Mouse (Mus musculus) kidney, embryonic 16.5 days (tissue): ENCODE measurements around the gene Amz1. TPM values are rescaled to one million over a fixed set of nuclear protein-coding genes. Genes with fewer than 3 reads are reported as not detected.

Experiments
- ATAC-seq: fragments of 200-750 bp; cut with Nextera tagmentation; 2 replicates; pipeline ENCODE4 v1.8.0; 2017; ENCODE audit warnings: moderate TSS enrichment; ENCODE audit not compliant: low FRiP score, low TSS enrichment
- H3K27ac ChIP-seq: fragments of 300-500 bp; sonication (generic); 2 replicates; pipeline ENCODE4 v1.5.1; 2014; ENCODE audit warnings: low read length
- H3K27me3 ChIP-seq: fragments of 300-500 bp; sonication (generic); 2 replicates; pipeline ENCODE4 v1.6.1; 2014; ENCODE audit warnings: low read length, control low read depth, mixed read lengths; ENCODE audit not compliant: insufficient read depth
- H3K36me3 ChIP-seq: fragments of 300-500 bp; sonication (generic); 2 replicates; pipeline ENCODE4 v1.6.1; 2014; ENCODE audit warnings: low read length, control low read depth, mixed read lengths; ENCODE audit not compliant: insufficient read depth
- H3K4me1 ChIP-seq: fragments of 300-500 bp; sonication (generic); 2 replicates; pipeline ENCODE4 v1.6.1; 2014; ENCODE audit warnings: low read length, control low read depth, mixed read lengths; ENCODE audit not compliant: insufficient read depth
- H3K4me2 ChIP-seq: fragments of 300-500 bp; sonication (generic); replicated peaks from 2 replicates; pipeline ENCODE4 v1.6.1; 2014; ENCODE audit warnings: low read depth, low read length
- H3K4me3 ChIP-seq: fragments of 300-500 bp; sonication (generic); 2 replicates; pipeline ENCODE4 v1.5.1; 2014; ENCODE audit warnings: mild to moderate bottlenecking, low read length
- H3K9ac ChIP-seq: fragments of 300-500 bp; sonication (generic); replicated peaks from 2 replicates; pipeline ENCODE4 v1.6.1; 2014; ENCODE audit warnings: low read length
- H3K9me3 ChIP-seq: fragments of 300-500 bp; sonication (generic); 2 replicates; pipeline ENCODE4 v1.6.1; 2016; ENCODE audit warnings: low read length, control low read depth
- WGBS: fragments of 180-500 bp; shearing (Covaris S2); extraction: QIAGEN DNeasy Blood & Tissue Kit; methylation state at CpG from one replicate; pipeline ENCODE4 v1.1.7; 2014; 5-methylcytosine and 5-hydroxymethylcytosine counted together
- polyA plus RNA-seq: library from polyadenylated mRNA; unstranded; fragments of >200 nt; fragmentation: Nextera tagmentation; extraction: Ambion mirVana; gene quantifications from 2 replicates; pipeline ENCODE4 v1.2.1, GENCODE M21; 2015

Gene Amz1
- polyA plus RNA-seq, 1 experiment from 2014 or later, result 1.6 TPM

DNA sequence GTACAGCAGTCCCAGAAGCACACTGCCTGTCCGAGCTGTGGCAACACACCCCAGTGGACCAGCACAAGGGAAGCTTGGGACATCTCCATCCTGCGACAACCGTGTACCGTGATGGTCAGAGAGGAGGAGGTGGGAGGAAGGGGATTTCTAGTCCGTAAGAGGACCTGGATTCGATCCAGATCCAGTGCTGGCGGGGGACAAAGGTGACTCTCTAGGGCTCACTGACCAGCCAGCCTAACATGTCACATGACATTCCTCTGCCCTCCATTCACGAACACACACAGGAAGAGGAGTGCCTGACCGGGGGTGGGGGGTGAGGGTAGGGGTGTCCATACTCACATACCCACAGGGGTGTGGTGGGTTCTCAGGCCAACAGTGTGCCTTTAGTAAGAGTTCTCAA is 24.2 kb upstream of the Amz1 start:
- Histone ChIP-seq H3K27ac (no peak overlapping the region), H3K9me3 (no peaks in the 10 kb centered on the region), H3K4me1 (peaks cover 25% of the 10 kb centered on the region), H3K4me2 (no peak overlapping the region), H3K27me3 (no peaks in the 10 kb centered on the region), H3K9ac (no peak overlapping the region), H3K36me3 (peaks cover 16% of the 10 kb centered on the region), H3K4me3 (no peak overlapping the region)
- WGBS, result 73% methylated on average over 9 of the region's 9 CpGs
- no peak for ATAC-seq

DNA sequence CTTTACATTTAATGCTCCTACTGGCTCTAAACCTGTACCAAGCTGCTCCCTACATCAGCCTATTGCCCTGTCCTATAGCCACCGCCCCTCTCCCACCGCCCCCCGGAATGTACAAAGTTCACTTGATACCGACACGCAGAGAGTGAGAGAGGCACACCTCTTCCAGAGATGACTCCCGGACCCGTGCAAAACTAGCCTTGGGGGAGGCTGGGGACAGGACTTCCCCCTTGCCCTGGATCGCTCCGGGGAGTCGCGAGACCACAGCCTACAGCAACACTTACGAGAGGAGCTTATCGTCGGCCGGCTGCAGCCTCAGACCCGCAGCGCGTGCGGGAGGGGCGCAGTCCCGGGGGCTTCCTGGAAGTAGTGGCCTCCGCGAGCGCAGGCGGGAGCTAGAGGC is 22.3 kb upstream of the Amz1 start:
- peaks cover 32% of the 10 kb centered on the region for H3K4me1 ChIP-seq
- peak overlapping the region; percentile 90 for H3K9ac ChIP-seq
- peak overlapping the region; percentile 73 for H3K4me2 ChIP-seq
- ATAC-seq, result peak; percentile 25
- no peaks in the 10 kb centered on the region for H3K9me3 ChIP-seq
- peak overlapping the region; percentile 87 for H3K27ac ChIP-seq
- H3K36me3 ChIP-seq, result peaks cover 7% of the 10 kb centered on the region
- peak overlapping the region; percentile 77 for H3K4me3 ChIP-seq
- H3K27me3 ChIP-seq, result no peaks in the 10 kb centered on the region
- 0% methylated on average over 25 of the region's 25 CpGs for WGBS

DNA sequence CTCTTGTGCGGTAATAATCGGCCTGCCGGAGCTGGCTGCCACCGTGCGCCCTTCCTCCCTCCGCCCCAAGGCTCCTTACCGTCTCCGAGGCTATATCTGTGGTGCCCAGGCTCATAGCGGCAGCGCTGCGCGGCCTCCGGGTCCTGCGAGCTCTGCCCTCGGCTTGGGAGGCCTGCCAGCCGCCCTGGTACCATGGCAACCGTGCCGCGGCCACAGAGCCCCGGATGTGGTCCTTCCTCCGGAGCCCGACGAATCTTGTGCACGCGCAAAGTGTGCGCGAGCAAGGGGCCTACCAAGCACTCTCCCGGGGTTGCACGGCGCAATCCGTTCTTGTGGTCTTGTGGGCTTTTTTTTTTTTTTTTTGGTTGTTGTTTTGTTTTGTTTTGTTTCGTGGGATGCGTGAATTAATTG is 21.8 kb upstream of the Amz1 start, which contains the start of gene Iqce:
TSS of gene Iqce (minus strand) at position 276 of the 411 bp plus-strand sequence.
- Histone ChIP-seq H3K9ac (peak within 1 kb of the TSS; percentile 90), H3K4me3 (peak within 1 kb of the TSS; percentile 77), H3K4me1 (peaks cover 32% of the 10 kb centered on the region), H3K27ac (peak within 1 kb of the TSS; percentile 87), H3K36me3 (peaks cover 4% of the 10 kb centered on the region), H3K9me3 (no peaks in the 10 kb centered on the region), H3K4me2 (peak within 1 kb of the TSS; percentile 73), H3K27me3 (no peaks in the 10 kb centered on the region)
- peak; percentile 71 for ATAC-seq
- WGBS, result under 1% methylated on average over 33 of the region's 33 CpGs

DNA sequence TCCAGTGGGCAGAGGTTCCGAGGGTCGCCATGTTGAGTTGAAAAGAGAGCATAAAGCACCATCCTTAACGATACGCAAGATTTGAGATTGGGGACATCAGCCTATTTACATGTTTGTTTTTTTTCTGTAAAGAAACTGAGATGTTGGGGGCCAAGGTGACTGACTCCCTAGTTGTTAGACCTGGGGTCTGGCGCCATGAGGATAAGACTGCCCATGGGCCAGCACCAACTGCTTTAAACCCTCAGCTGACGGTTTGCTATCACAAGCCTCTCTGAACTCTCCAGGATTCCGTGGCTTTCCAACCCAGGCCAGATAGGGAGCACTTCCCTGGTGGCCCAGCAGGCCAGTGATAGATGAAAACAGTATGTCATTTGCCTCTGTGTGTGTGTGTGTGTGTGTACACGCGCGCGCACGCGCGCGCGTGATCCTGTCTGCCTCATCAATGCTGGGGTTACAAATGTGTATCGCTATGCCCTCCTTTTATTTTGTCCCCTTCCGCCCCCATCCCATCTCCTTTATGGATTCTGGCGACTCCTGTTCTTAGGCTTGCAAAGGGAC is 21.2 kb upstream of the Amz1 start:
- peak overlapping the region; percentile 87 for H3K27ac ChIP-seq
- WGBS, result 65% methylated on average over 19 of the region's 19 CpGs
- H3K9me3 ChIP-seq, result no peaks in the 10 kb centered on the region
- peaks cover 32% of the 10 kb centered on the region for H3K4me1 ChIP-seq
- H3K27me3 ChIP-seq, result no peaks in the 10 kb centered on the region
- H3K4me2 ChIP-seq, result peak overlapping the region; percentile 73
- peak overlapping the region; percentile 77 for H3K4me3 ChIP-seq
- ATAC-seq, result no peak
- 0 out of 2 replicates have a peak, but pooled peaks cover 6% of the 10 kb centered on the region for H3K36me3 ChIP-seq
- peak overlapping the region; percentile 90 for H3K9ac ChIP-seq

DNA sequence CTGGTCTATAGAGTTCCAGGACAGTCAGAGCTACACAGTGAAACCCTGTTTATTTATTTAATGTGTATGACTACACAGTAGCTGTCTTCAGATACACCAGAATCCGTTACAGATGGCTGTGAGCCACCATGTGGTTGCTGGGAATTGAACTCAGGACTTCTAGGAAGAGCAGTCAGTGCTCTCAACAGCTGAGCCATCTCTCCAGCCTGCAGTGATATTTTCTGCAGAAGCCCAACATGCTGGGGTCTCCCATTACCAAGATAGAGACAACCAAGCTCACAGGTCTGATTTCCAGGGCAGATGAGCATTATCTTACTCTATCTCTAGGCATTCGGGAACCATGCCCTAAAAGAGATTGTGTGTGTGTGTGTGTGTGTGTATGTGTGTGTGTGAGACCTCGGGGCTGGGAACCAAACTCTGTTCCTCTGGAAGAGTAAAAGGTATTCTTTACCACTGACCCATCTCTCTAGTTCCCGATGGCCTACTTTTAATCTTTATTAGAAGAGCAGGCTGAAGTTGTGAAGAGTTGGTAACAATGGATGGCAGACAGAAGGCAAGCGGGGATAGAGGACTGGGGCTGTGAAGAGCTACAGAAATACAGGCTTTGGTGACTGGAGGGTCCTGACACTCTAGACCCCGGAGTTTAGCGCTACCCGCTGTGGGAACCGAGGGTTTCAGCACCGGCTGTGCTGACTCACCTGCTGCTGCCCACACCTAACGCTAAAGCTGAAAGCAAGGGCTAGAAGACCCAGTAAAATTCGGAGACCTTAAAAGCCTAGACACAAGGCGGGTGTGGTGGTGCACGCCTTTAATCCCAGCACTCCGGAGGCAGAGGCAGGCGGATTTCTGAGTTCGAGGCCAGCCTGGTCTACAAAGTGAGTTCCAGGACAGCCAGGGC is 20.2 kb upstream of the Amz1 start:
- Histone ChIP-seq H3K36me3 (peaks cover 12% of the 10 kb centered on the region; the same call in 1 of the 2 replicates), H3K27ac (peak overlapping the region; percentile 92), H3K9ac (peak overlapping the region; percentile 53), H3K4me1 (peaks cover 32% of the 10 kb centered on the region), H3K4me2 (peak overlapping the region; percentile 44), H3K27me3 (no peaks in the 10 kb centered on the region), H3K9me3 (no peaks in the 10 kb centered on the region), H3K4me3 (peak overlapping the region; percentile 63)
- no peak for ATAC-seq
- 41% methylated on average over 17 of the region's 17 CpGs for WGBS

DNA sequence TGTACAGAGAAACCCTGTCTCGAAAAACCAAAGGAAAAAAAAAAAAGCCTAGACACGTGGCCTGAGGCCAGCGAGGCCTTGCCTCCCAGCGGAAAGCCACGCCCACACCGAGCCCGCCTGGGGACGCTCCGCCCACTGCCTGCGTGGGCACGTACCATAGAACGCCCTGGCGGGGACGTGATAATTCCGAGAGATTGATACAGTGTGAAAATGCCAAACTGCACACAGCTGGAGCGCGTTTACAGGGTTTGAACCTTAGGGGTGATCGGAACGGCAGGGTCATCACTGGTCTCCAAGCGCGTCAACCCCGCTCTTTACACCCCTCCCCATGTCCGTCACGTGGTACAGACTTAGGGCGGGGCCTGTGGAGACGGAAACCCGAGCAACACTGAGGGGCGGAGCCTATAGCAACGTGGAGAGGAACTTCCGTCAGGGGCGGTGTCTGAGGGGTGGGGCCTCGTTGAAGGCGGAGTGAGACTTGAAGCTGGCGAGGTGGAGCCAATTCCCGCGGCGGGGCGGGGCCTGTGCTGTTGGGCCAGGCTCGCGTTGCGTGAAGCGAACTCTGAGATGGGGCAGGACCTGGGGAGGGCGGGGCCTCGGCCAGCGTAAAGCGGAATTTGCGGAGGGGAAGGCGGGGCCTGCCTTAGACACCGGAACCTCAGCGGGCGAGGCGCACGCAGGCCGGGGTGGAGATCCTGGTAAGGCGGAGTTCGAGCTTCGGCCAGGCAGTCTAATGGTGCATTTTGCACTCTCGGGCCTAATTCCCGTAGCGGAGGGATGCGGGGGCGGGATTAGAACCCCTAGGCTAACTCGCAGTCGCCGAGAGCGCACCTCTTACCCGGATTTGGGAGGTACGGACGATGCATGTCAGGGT is 19.3 kb upstream of the Amz1 start, which contains the start of gene Brat1:
TSS of gene Brat1 (plus strand) at position 634 of the 874 bp plus-strand sequence.
- WGBS, result under 1% methylated on average over 69 of the region's 69 CpGs
- ATAC-seq, result peak; percentile 92
- peak within 1 kb of the TSS; percentile 92 for H3K27ac ChIP-seq

DNA sequence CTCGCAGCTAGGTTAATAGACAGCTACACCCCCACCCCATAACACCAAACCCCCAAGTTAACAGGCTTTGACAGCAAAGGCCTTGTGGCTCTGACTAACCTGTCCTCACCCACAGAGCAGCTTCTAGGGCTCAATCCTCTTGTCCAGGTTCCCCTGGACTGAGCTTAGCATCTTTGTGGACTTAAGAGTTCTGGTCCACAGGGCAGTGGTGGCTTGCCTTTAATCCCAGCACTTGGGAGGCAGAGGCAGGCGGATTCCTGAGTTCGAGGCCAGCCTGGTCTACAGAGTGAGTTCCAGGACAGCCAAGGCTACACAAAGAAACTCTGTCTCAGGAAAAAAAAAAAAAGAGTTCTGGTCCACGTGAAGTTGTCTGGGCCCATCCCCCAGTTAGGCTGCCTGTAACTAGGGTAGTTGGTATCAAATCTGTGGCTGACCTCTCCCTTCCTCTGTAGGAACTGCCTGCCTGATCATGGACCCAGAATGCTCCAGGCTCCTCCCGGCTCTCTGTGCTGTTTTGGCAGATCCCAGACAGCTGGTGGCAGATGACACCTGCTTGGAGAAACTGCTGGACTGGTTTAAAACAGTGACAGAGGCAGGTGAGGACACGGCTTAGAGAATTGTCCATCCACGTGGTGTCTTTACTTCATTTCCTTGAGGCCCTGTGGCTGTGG is 18.3 kb upstream of the Amz1 start:
- WGBS, result 49% methylated on average over 7 of the region's 7 CpGs
- Histone ChIP-seq H3K36me3 (peaks cover 20% of the 10 kb centered on the region), H3K9ac (peak overlapping the region; percentile 81), H3K4me1 (peaks cover 23% of the 10 kb centered on the region), H3K9me3 (no peaks in the 10 kb centered on the region), H3K4me3 (peak overlapping the region; percentile 63), H3K27ac (peak overlapping the region; percentile 82), H3K27me3 (no peaks in the 10 kb centered on the region), H3K4me2 (peak overlapping the region; percentile 83)
- ATAC-seq, result no peak

More for the DNA sequence above, 19.3 kb upstream of the Amz1 start, which contains the start of gene Brat1:
- Histone ChIP-seq H3K9ac (peak within 1 kb of the TSS; percentile 81), H3K4me2 (peak within 1 kb of the TSS; percentile 83), H3K4me3 (peak within 1 kb of the TSS; percentile 63), H3K4me1 (peaks cover 32% of the 10 kb centered on the region), H3K9me3 (no peaks in the 10 kb centered on the region), H3K36me3 (peaks cover 12% of the 10 kb centered on the region; the same call in 1 of the 2 replicates), H3K27me3 (no peaks in the 10 kb centered on the region)

DNA sequence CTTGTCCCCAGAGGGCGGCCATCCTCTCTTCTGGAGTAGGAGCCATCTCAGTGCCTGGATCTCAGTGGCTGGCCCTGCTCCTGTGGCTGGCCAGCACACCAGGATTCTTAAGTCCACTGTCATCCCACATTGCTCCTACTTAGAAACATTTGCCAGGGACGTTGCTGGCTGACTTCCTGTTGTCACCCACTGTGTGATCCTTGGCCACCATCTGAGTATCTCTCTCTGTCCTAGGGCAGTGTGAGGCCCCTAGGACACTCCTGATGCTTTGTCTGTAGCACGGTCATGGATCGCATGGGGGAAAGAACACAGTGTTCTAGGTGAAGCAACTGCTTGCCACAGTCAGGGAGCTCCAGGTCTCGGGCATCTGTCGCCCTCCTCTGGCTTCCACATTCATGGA is 13.6 kb upstream of the Amz1 start:
- no peak for ATAC-seq
- Histone ChIP-seq H3K4me3 (no peak overlapping the region), H3K9me3 (no peaks in the 10 kb centered on the region), H3K4me1 (peaks cover 7% of the 10 kb centered on the region), H3K9ac (no peak overlapping the region), H3K36me3 (peaks cover 61% of the 10 kb centered on the region), H3K27me3 (no peaks in the 10 kb centered on the region), H3K27ac (no peak overlapping the region), H3K4me2 (no peak overlapping the region)
- 95% methylated on average over 6 of the region's 6 CpGs for WGBS

DNA sequence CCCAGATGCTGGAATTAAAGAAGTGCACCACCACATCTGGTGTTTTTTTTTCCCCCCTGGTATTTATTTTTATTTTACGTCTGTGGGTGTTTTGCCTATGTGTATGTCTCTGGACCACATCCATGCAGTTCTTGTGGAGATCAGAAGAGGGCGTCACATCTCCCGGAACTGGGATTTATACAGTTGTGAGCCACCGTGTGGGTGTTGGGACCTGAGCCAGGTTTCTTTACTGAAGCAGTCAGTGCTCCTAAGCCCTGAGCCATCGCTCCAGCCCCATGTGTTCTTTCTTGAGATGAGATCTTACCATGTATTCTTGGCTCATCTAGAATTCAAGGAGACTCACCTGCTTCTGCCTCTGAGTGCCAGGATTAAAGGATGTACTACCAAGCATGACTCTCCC is 12.9 kb upstream of the Amz1 start:
- Histone ChIP-seq H3K27me3 (no peaks in the 10 kb centered on the region), H3K4me2 (no peak overlapping the region), H3K9me3 (no peaks in the 10 kb centered on the region), H3K9ac (no peak overlapping the region), H3K27ac (no peak overlapping the region), H3K36me3 (peaks cover 68% of the 10 kb centered on the region), H3K4me3 (no peak overlapping the region), H3K4me1 (peaks cover 1% of the 10 kb centered on the region)
- WGBS, result 80% methylated on average over 5 of the region's 5 CpGs
- no peak for ATAC-seq
